Mouse (Mus musculus): ENCODE results near the gene Gfap.

The Gfap gene

GRCm38 (mm10) chr11:102895779-102896178 lies 4.9 kb downstream of the Gfap start:
- no peak for DNase-seq

GRCm38 (mm10) chr11:102894716-102895115 lies 6.0 kb downstream of the Gfap start:
- no peak for DNase-seq

GRCm38 (mm10) chr11:102893015-102893651 lies 7.6 kb downstream of the Gfap start:
- peak; percentile 44 for DNase-seq

- DNase-seq, result no peak
Observed at GRCm38 (mm10) chr11:102890096-102890495, 10.6 kb downstream of the Gfap start.

GRCm38 (mm10) chr11:102888135-102888534 lies 12.6 kb downstream of the Gfap start:
- no peak for DNase-seq

- no peak for DNase-seq
Observed at GRCm38 (mm10) chr11:102887433-102887832, 13.3 kb downstream of the Gfap start.

- DNase-seq, result no peak
Observed at GRCm38 (mm10) chr11:102884616-102885219, 16.0 kb downstream of the Gfap start, which contains the start of gene Fam187a. Gene Fam187a (plus strand): TSS chr11:102885169.

- DNase-seq, result no peak
Observed at GRCm38 (mm10) chr11:102881314-102882198, 19.2 kb downstream of the Gfap start.

- DNase-seq, result peak; percentile 89
Observed at GRCm38 (mm10) chr11:102880585-102881313, 20.0 kb downstream of the Gfap start, which contains the start of the genes Eftud2 and Ccdc103. Gene Eftud2 (minus strand): TSS chr11:102880985. Gene Ccdc103 (plus strand): TSS chr11:102881204.

- no peak for DNase-seq
Observed at GRCm38 (mm10) chr11:102879558-102879957, 21.2 kb downstream of the Gfap start.

GRCm38 (mm10) chr11:102874801-102875334 lies 25.8 kb downstream of the Gfap start:
- no peak for DNase-seq

GRCm38 (mm10) chr11:102864272-102864671 lies 36.4 kb downstream of the Gfap start:
- peak; percentile 83 for DNase-seq

- no peak for DNase-seq
Observed at GRCm38 (mm10) chr11:102859933-102860332, 40.8 kb downstream of the Gfap start.

GRCm38 (mm10) chr11:102858951-102859350 lies 41.8 kb downstream of the Gfap start:
- DNase-seq, result no peak

GRCm38 (mm10) chr11:102855941-102856340 lies 44.8 kb downstream of the Gfap start:
- DNase-seq, result no peak

- no peak for DNase-seq
Observed at GRCm38 (mm10) chr11:102853760-102854159, 47.0 kb downstream of the Gfap start.

GRCm38 (mm10) chr11:102851883-102852282 lies 48.8 kb downstream of the Gfap start:
- peak; percentile 61 for DNase-seq

- DNase-seq, result no peak
Observed at GRCm38 (mm10) chr11:102845926-102846325, 54.8 kb downstream of the Gfap start.

GRCm38 (mm10) chr11:102838616-102839150 lies 62.0 kb downstream of the Gfap start:
- no peak for DNase-seq

GRCm38 (mm10) chr11:102838126-102838525 lies 62.6 kb downstream of the Gfap start:
- DNase-seq, result no peak

GRCm38 (mm10) chr11:102837385-102837784 lies 63.3 kb downstream of the Gfap start:
- no peak for DNase-seq

Measured in right cerebral cortex, postnatal 4 days (tissue).